Mouse (Mus musculus): ENCODE measurements around the gene Ate1.

GRCm38 (mm10) chr7:130365711-130366110, 154.5 kb downstream of the Ate1 start:
- no peak for TF ChIP-seq ZC3H11A (IDR thresholded peaks at IDR 0.05; ENCODE audit: borderline replicate concordance, low read depth, low read length)
- no peak for TF ChIP-seq CHD2 (IDR thresholded peaks at IDR 0.05; ENCODE audit: low read depth, low read length)
- TF ChIP-seq MAFK (IDR thresholded peaks at IDR 0.05; ENCODE audit: insufficient read depth, low read depth, low read length), result no peak
- no peak for TF ChIP-seq ZNF384 (IDR thresholded peaks at IDR 0.05; ENCODE audit: low read depth, low read length)
- no peak for TF ChIP-seq HCFC1 (IDR thresholded peaks at IDR 0.05; ENCODE audit: borderline replicate concordance, insufficient read depth, low read length)

Measured in ES-E14 (cell line).